Mouse (Mus musculus) midbrain, embryonic 11.5 days (tissue): ENCODE measurements around the gene Rerg. TPM values are rescaled to one million over a fixed set of nuclear protein-coding genes. Genes with fewer than 3 reads are reported as not detected.
"Not testable (repeated sequence)": the region's sequence is repeated elsewhere in the genome, so short reads cannot be mapped to it uniquely, and the experiment has no call there.

Experiments used
- ATAC-seq: fragments of 200-750 bp; cut with Nextera tagmentation; 2 replicates; pipeline ENCODE4 v1.8.0; 2017; ENCODE audit warnings: moderate TSS enrichment, moderate library complexity; ENCODE audit not compliant: low FRiP score
- DNase-seq: peaks from one replicate; pipeline ENCODE4 v3.0.0; 2015; ENCODE audit warnings: low spot score; ENCODE audit errors: missing footprints
- H3K27ac ChIP-seq: fragments of 300-500 bp; sonication (generic); 2 replicates; pipeline ENCODE4 v1.5.1; 2014; ENCODE audit warnings: low read depth, low read length
- H3K27me3 ChIP-seq: fragments of 300-500 bp; sonication (generic); 2 replicates; pipeline ENCODE4 v1.6.1; 2014; ENCODE audit warnings: mild to moderate bottlenecking, low read length, moderate library complexity, mixed read lengths; ENCODE audit not compliant: control insufficient read depth, insufficient read depth
- H3K36me3 ChIP-seq: fragments of 300-500 bp; sonication (generic); 2 replicates; pipeline ENCODE4 v1.6.1; 2014; ENCODE audit warnings: mild to moderate bottlenecking, low read length, moderate library complexity, mixed read lengths; ENCODE audit not compliant: control insufficient read depth, insufficient read depth
- H3K4me1 ChIP-seq: fragments of 300-500 bp; sonication (generic); 2 replicates; pipeline ENCODE4 v1.6.1; 2014; ENCODE audit warnings: low read length; ENCODE audit not compliant: control insufficient read depth, insufficient read depth
- H3K4me2 ChIP-seq: fragments of 300-500 bp; sonication (generic); 2 replicates; pipeline ENCODE4 v1.6.1; 2014; ENCODE audit warnings: mild to moderate bottlenecking, moderate library complexity
- H3K4me3 ChIP-seq: fragments of 300-500 bp; sonication (generic); 2 replicates; pipeline ENCODE4 v1.5.1; 2014; ENCODE audit warnings: low read depth, low read length
- H3K9ac ChIP-seq: fragments of 300-500 bp; sonication (generic); 2 replicates; pipeline ENCODE4 v1.6.1; 2014; ENCODE audit warnings: low read length
- H3K9me3 ChIP-seq: fragments of 300-500 bp; sonication (generic); 2 replicates; pipeline ENCODE4 v1.6.1; 2016; ENCODE audit warnings: low read length; ENCODE audit not compliant: control insufficient read depth
- WGBS: fragments of 180-500 bp; shearing (Covaris S2); extraction: QIAGEN DNeasy Blood & Tissue Kit; methylation state at CpG from one replicate; pipeline ENCODE4 v1.1.7; 2014; 5-methylcytosine and 5-hydroxymethylcytosine counted together
- polyA plus RNA-seq: library from polyadenylated mRNA; unstranded; fragments of >200 nt; fragmentation: Nextera tagmentation; extraction: Ambion mirVana; gene quantifications from 2 replicates; pipeline ENCODE4 v1.2.1, GENCODE M21; 2014

The Rerg gene
- polyA plus RNA-seq, 1 experiment from 2014 or later = 1.00 TPM

DNA sequence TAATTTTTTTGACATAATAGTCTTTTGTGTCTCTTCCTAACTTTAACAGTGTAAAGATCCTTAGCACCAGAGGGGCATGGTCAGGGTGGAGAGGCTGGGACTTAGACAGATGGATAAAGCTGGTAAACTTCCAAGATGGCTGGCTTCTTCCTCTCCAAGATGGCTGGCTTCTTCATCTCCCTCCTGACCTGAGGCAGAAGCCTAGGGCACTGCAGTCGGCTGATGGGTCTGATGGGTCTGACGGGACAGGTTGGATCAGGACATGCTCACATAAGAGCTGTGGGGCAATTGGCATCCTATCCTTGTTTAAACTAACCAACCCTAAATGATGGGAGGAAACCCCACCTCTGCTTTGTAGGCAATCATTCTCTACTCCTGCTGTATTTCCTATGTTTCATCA, 112.0 kb downstream of the Rerg start:
- Histone ChIP-seq H3K9me3 (no peaks in the 10 kb centered on the region), H3K27me3 (no peaks in the 10 kb centered on the region), H3K4me1 (no peaks in the 10 kb centered on the region), H3K36me3 (no peaks in the 10 kb centered on the region), H3K4me3 (no peak overlapping the region), H3K4me2 (no peak overlapping the region), H3K9ac (no peak overlapping the region), H3K27ac (no peak overlapping the region)
- ATAC-seq (no peak), DNase-seq (no peak)
- WGBS = 94% methylated on average over 2 of the region's 2 CpGs

- DNase-seq (no peak), ATAC-seq (no peak)
- Histone ChIP-seq H3K4me1 (no peaks in the 10 kb centered on the region), H3K9ac (no peak overlapping the region), H3K36me3 (no peaks in the 10 kb centered on the region), H3K27me3 (no peaks in the 10 kb centered on the region), H3K27ac (no peak overlapping the region), H3K9me3 (peaks cover 2% of the 10 kb centered on the region; the same call in 1 of the 2 replicates), H3K4me2 (no peak overlapping the region), H3K4me3 (no peak overlapping the region)
- WGBS = 87% methylated on average over 2 of the region's 2 CpGs
Observed at GRCm38 (mm10) chr6:137054073-137054472, 116.2 kb downstream of the Rerg start.

DNA sequence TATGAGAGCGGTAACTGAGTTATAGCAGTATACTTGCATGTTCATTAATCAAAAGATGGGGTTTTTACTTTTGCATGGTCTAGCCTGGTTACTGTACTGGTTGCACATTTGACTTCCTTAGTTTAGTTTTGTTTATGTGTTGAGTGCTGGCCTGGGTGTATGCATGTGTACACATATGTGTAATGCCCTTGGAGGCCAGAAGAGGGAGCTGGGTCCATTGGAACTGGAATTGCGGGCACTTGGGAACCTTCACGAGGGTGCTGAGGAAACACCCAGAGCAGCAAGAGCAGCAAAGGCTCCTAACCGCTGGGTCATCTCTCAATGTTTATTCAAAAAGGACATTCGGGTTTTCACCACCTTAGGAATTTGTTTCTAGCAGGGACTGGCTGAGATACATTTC, 116.8 kb downstream of the Rerg start:
- Histone ChIP-seq H3K27me3 (no peaks in the 10 kb centered on the region), H3K4me1 (no peaks in the 10 kb centered on the region), H3K4me3 (no peak overlapping the region), H3K4me2 (no peak overlapping the region), H3K36me3 (no peaks in the 10 kb centered on the region), H3K9me3 (peaks cover 2% of the 10 kb centered on the region; the same call in 1 of the 2 replicates), H3K27ac (no peak overlapping the region), H3K9ac (no peak overlapping the region)
- WGBS = 80% methylated on average over 5 of the region's 5 CpGs
- ATAC-seq (no peak), DNase-seq (no peak)

- H3K4me2 ChIP-seq = no peak overlapping the region
- H3K9ac ChIP-seq = no peak overlapping the region
- no peaks in the 10 kb centered on the region for H3K36me3 ChIP-seq
- no peak overlapping the region for H3K4me3 ChIP-seq
- DNase-seq (no peak), ATAC-seq (no peak)
- H3K27me3 ChIP-seq = no peaks in the 10 kb centered on the region
- no peaks in the 10 kb centered on the region for H3K4me1 ChIP-seq
- H3K9me3 ChIP-seq = peaks cover 2% of the 10 kb centered on the region; the same call in 1 of the 2 replicates
- 95% methylated on average over 9 of the region's 9 CpGs for WGBS
- no peak overlapping the region for H3K27ac ChIP-seq
Observed at GRCm38 (mm10) chr6:137053006-137053405, 117.3 kb downstream of the Rerg start.

DNA sequence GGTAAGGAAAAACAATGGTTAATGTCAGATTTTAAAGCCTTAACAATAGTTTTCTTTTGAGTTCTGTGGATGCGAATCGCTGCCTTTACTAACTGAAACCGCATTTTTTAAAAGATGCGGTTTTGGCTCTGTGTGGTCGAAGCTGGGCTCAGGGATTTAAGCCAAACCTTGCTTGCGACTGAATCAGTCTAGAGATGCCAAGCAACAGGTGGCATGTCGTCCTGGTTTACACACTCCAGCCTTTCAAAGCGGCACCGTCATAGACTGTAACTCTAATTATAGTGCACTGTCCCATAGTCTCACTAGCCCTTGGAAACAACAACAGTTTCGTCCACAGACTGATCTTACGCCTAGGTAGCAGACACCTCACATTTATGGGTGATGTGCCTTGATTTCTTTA, 123.3 kb downstream of the Rerg start:
- H3K4me3 ChIP-seq = no peak overlapping the region
- WGBS = 94% methylated on average over 11 of the region's 11 CpGs
- H3K4me1 ChIP-seq = no peaks in the 10 kb centered on the region
- peaks cover 2% of the 10 kb centered on the region; the same call in 1 of the 2 replicates for H3K9me3 ChIP-seq
- H3K36me3 ChIP-seq = no peaks in the 10 kb centered on the region
- no peak for DNase-seq
- no peak for ATAC-seq
- no peaks in the 10 kb centered on the region for H3K27me3 ChIP-seq
- H3K27ac ChIP-seq = no peak overlapping the region
- no peak overlapping the region for H3K9ac ChIP-seq
- H3K4me2 ChIP-seq = no peak overlapping the region

- Histone ChIP-seq H3K9ac (no peak overlapping the region), H3K36me3 (no peaks in the 10 kb centered on the region), H3K27ac (no peak overlapping the region), H3K9me3 (peaks cover 2% of the 10 kb centered on the region; the same call in 1 of the 2 replicates), H3K4me1 (no peaks in the 10 kb centered on the region), H3K4me3 (no peak overlapping the region), H3K27me3 (no peaks in the 10 kb centered on the region), H3K4me2 (no peak overlapping the region)
- WGBS = 81% methylated on average over 9 of the region's 9 CpGs
- no peak for DNase-seq
- ATAC-seq = no peak
Observed at GRCm38 (mm10) chr6:137045011-137045504, 125.2 kb downstream of the Rerg start.

GRCm38 (mm10) chr6:137035611-137036395, 134.5 kb downstream of the Rerg start:
- not testable (repeated sequence) for H3K4me3 ChIP-seq

GRCm38 (mm10) chr6:137030611-137031097, 139.6 kb downstream of the Rerg start:
- no peak for DNase-seq
- 87% methylated on average over 6 of the region's 6 CpGs for WGBS

More at GRCm38 (mm10) chr6:137035611-137036395, 134.5 kb downstream of the Rerg start:
- not testable (repeated sequence) for H3K9me3 ChIP-seq, H3K4me1 ChIP-seq, H3K36me3 ChIP-seq, ATAC-seq, H3K27ac ChIP-seq, DNase-seq, H3K27me3 ChIP-seq, H3K4me2 ChIP-seq, H3K9ac ChIP-seq
- WGBS = 86% methylated on average over 8 of the region's 8 CpGs

GRCm38 (mm10) chr6:137029931-137030610, 140.2 kb downstream of the Rerg start:
- no peak overlapping the region for H3K4me2 ChIP-seq
- WGBS = 84% methylated on average over 7 of the region's 7 CpGs
- H3K27me3 ChIP-seq = no peaks in the 10 kb centered on the region
- H3K4me1 ChIP-seq = no peaks in the 10 kb centered on the region
- no peak overlapping the region for H3K9ac ChIP-seq
- no peak overlapping the region for H3K27ac ChIP-seq
- H3K4me3 ChIP-seq = no peak overlapping the region
- no peak for DNase-seq
- ATAC-seq = no peak
- H3K36me3 ChIP-seq = no peaks in the 10 kb centered on the region
- no peaks in the 10 kb centered on the region for H3K9me3 ChIP-seq

More at GRCm38 (mm10) chr6:137030611-137031097, 139.6 kb downstream of the Rerg start:
- no peak overlapping the region for H3K4me2 ChIP-seq
- ATAC-seq = no peak
- no peaks in the 10 kb centered on the region for H3K36me3 ChIP-seq
- H3K9me3 ChIP-seq = no peaks in the 10 kb centered on the region
- no peak overlapping the region for H3K9ac ChIP-seq
- H3K4me3 ChIP-seq = no peak overlapping the region
- H3K4me1 ChIP-seq = no peaks in the 10 kb centered on the region
- no peaks in the 10 kb centered on the region for H3K27me3 ChIP-seq
- H3K27ac ChIP-seq = no peak overlapping the region
